Mouse (Mus musculus) heart, adult 2 months (tissue): Measurements from ENCODE around the gene Cacna1e. TPM values are rescaled to one million over a fixed set of nuclear protein-coding genes. Genes with fewer than 3 reads are reported as not detected.
A peak's percentile ranks its signal among the peaks of the same experiment; 100 is the strongest.

Experiments
- DNase-seq, 2 experiments: peaks; one replicate each; pipeline ENCODE4 v3.0.0; 2021
- H3K27ac ChIP-seq: fragments of 200-600 bp; 2 replicates; pipeline ENCODE4 v1.8.1; 2022
- H3K27me3 ChIP-seq: fragments of 200-500 bp; 2 replicates; pipeline ENCODE4 v1.6.1; 2012; ENCODE audit warnings: mild to moderate bottlenecking, low read length, inconsistent platforms, mixed read lengths; ENCODE audit not compliant: control insufficient read depth, insufficient read depth
- H3K36me3 ChIP-seq: fragments of 200-500 bp; 2 replicates; pipeline ENCODE4 v1.6.1; 2012; ENCODE audit warnings: low read length, inconsistent platforms; ENCODE audit not compliant: control insufficient read depth, insufficient read depth
- H3K4me1 ChIP-seq: fragments of 200-500 bp; 2 replicates; pipeline ENCODE4 v1.6.1; 2011; ENCODE audit warnings: low read length; ENCODE audit not compliant: control insufficient read depth, insufficient read depth
- H3K4me3 ChIP-seq: fragments of 200-600 bp; 2 replicates; pipeline ENCODE4 v1.8.1; 2022
- H3K79me2 ChIP-seq: fragments of 200-500 bp; replicated peaks from 2 replicates; pipeline ENCODE4 v1.6.1; 2012; ENCODE audit warnings: mild to moderate bottlenecking, inconsistent platforms, low read length, moderate library complexity, mixed read lengths; ENCODE audit not compliant: control insufficient read depth, insufficient read depth
- H3K9ac ChIP-seq: fragments of 200-500 bp; 2 replicates; pipeline ENCODE4 v1.6.1; 2012; ENCODE audit warnings: low read depth, mild to moderate bottlenecking, control low read depth, inconsistent platforms, low read length, mixed read lengths
- CTCF ChIP-seq: fragments of 200-600 bp; IDR thresholded peaks from 2 replicates; pipeline ENCODE4 v1.8.1; 2022; ENCODE audit warnings: antibody characterized with exemption, mild to moderate bottlenecking, moderate library complexity
- EP300 ChIP-seq: fragments of 200-500 bp; IDR thresholded peaks from 2 replicates; pipeline ENCODE4 v1.6.1; 2011; ENCODE audit warnings: low read depth, low read length, control low read depth; ENCODE audit not compliant: insufficient read depth
- POLR2A ChIP-seq: fragments of 200-500 bp; IDR thresholded peaks from 2 replicates; pipeline ENCODE4 v1.6.1; 2011; ENCODE audit warnings: mild to moderate bottlenecking, low read depth, low read length, control low read depth; ENCODE audit not compliant: insufficient read depth
- WGBS: fragments of 180-500 bp; shearing (Covaris S2); methylation state at CpG from one replicate; pipeline ENCODE4 v1.1.7; 2018; 5-methylcytosine and 5-hydroxymethylcytosine counted together
- intact Hi-C: fragments of 180-260 bp; cut with DNase I; formaldehyde crosslinking; loops from one replicate; pipeline ENCODE4 v1.15.1; 2025
- polyA plus RNA-seq: library from polyadenylated mRNA; depleted of rRNA; stranded (reverse); fragments of >200 nt; gene quantifications from 2 replicates; pipeline ENCODE4 v1.2.3, GENCODE M21; 2012
- total RNA-seq, 2 experiments: library from RNA; stranded (reverse); gene quantifications; 2 replicates each; pipeline ENCODE4 v1.2.3; 2021

Gene Cacna1e
- total and polyA plus RNA-seq, 3 experiments: 0.08 to 0.14 (median 0.09) TPM

GRCm38 (mm10) chr1:154745241-154745640, 139.1 kb downstream of the Cacna1e start:
- TF ChIP-seq CTCF: no peak
- no peak for TF ChIP-seq EP300
- no peak for TF ChIP-seq POLR2A
- Histone ChIP-seq H3K27me3 (0 out of 2 replicates have a peak, but pooled peaks cover 1% of the 10 kb centered on the region), H3K9ac (no peak overlapping the region), H3K79me2 (no peaks in the 10 kb centered on the region), H3K36me3 (no peaks in the 10 kb centered on the region), H3K27ac (no peak overlapping the region), H3K4me3 (no peak overlapping the region), H3K4me1 (no peaks in the 10 kb centered on the region)
- DNase-seq: no peak
- 86% methylated on average over 6 of the region's 6 CpGs for WGBS
- intact Hi-C loops: no loop called here

- DNase-seq: no peak
- no peak for TF ChIP-seq CTCF
- TF ChIP-seq POLR2A: no peak
- TF ChIP-seq EP300: no peak
- Histone ChIP-seq H3K36me3 (no peaks in the 10 kb centered on the region), H3K4me1 (no peaks in the 10 kb centered on the region), H3K4me3 (no peak overlapping the region), H3K27me3 (peaks cover 3% of the 10 kb centered on the region; the same call in 1 of the 2 replicates), H3K27ac (no peak overlapping the region), H3K9ac (no peak overlapping the region), H3K79me2 (no peaks in the 10 kb centered on the region)
- 65% methylated on average over 7 of the region's 7 CpGs for WGBS
- intact Hi-C loops: loop anchor here (1.0 kb wide), 1 partner anchor 449 kb away; no protein-coding TSS in a partner anchor
These were observed 153.8 kb downstream of the Cacna1e start for GRCm38 (mm10) chr1:154730411-154730961.

- 54% methylated on average over 6 of the region's 6 CpGs for WGBS
- no peak overlapping the region for H3K4me3 ChIP-seq
- H3K27ac ChIP-seq: no peak overlapping the region
- H3K36me3 ChIP-seq: no peaks in the 10 kb centered on the region
- H3K9ac ChIP-seq: no peak overlapping the region
- intact Hi-C loops: loop anchor here (5.0 kb wide), 2 partner anchors 532 to 837 kb away; partner anchors contain the start of gene Teddm1a
- peak; percentile 31 to 58 for DNase-seq
- TF ChIP-seq CTCF (peak; percentile 89), POLR2A (no peak), EP300 (no peak)
- peaks cover 10% of the 10 kb centered on the region; the same call in 1 of the 2 replicates for H3K27me3 ChIP-seq
- H3K4me1 ChIP-seq: no peaks in the 10 kb centered on the region
- no peaks in the 10 kb centered on the region for H3K79me2 ChIP-seq
These were observed 154.9 kb downstream of the Cacna1e start for GRCm38 (mm10) chr1:154729269-154729980.

- Histone ChIP-seq H3K4me1 (no peaks in the 10 kb centered on the region), H3K9ac (no peak overlapping the region), H3K79me2 (no peaks in the 10 kb centered on the region), H3K36me3 (no peaks in the 10 kb centered on the region), H3K4me3 (no peak overlapping the region), H3K27me3 (peaks cover 12% of the 10 kb centered on the region; the same call in 1 of the 2 replicates), H3K27ac (no peak overlapping the region)
- no peak for TF ChIP-seq POLR2A
- no peak for TF ChIP-seq EP300
- TF ChIP-seq CTCF: no peak
- intact Hi-C loops: loop anchor here (5.0 kb wide), 2 partner anchors 531 to 836 kb away; partner anchors contain the start of gene Teddm1a
- no peak for DNase-seq
- 48% methylated on average over 5 of the region's 5 CpGs for WGBS
These were observed 155.6 kb downstream of the Cacna1e start for GRCm38 (mm10) chr1:154728682-154729081.

GRCm38 (mm10) chr1:154727696-154728095, 156.6 kb downstream of the Cacna1e start:
- Histone ChIP-seq H3K27ac (no peak overlapping the region), H3K36me3 (no peaks in the 10 kb centered on the region), H3K79me2 (no peaks in the 10 kb centered on the region), H3K27me3 (peaks cover 12% of the 10 kb centered on the region; the same call in 1 of the 2 replicates), H3K4me3 (no peak overlapping the region), H3K9ac (no peak overlapping the region), H3K4me1 (no peaks in the 10 kb centered on the region)
- WGBS: 77% methylated on average over 8 of the region's 8 CpGs
- DNase-seq: no peak
- intact Hi-C loops: loop anchor here (5.0 kb wide), 2 partner anchors 530 to 835 kb away; partner anchors contain the start of gene Teddm1a
- TF ChIP-seq CTCF (no peak), POLR2A (no peak), EP300 (no peak)
